Mouse (Mus musculus) heart, postnatal 0 days (tissue): ENCODE measurements at regions not wholly inside any gene's neighbourhood (a gene's known extent, or its start where the extent isn't known, plus 50 kb on each side); places are given as distances from the start of the nearest gene placed in this dataset.

ENCODE experiments used
- ATAC-seq: fragments of 200-750 bp; cut with Nextera tagmentation; 2 replicates; pipeline ENCODE4 v1.8.0; 2017; ENCODE audit warnings: low read depth, moderate number of reproducible peaks, moderate library complexity; ENCODE audit not compliant: insufficient read depth
- DNase-seq: peaks from one replicate; pipeline ENCODE4 v3.0.0-alpha.2; 2016; ENCODE audit warnings: low spot score
- H3K27ac ChIP-seq: fragments of 300-500 bp; sonication (generic); 2 replicates; pipeline ENCODE4 v1.5.1; 2014; ENCODE audit warnings: low read depth, mild to moderate bottlenecking
- H3K27me3 ChIP-seq: fragments of 300-500 bp; sonication (generic); 2 replicates; pipeline ENCODE4 v1.6.1; 2014; ENCODE audit warnings: low read length, mixed read lengths; ENCODE audit not compliant: control insufficient read depth, insufficient read depth
- H3K36me3 ChIP-seq: fragments of 300-500 bp; sonication (generic); replicated peaks from 2 replicates; pipeline ENCODE4 v1.6.1; 2014; ENCODE audit warnings: low read length, mixed read lengths; ENCODE audit not compliant: control insufficient read depth, insufficient read depth
- H3K4me1 ChIP-seq: fragments of 300-500 bp; sonication (generic); 2 replicates; pipeline ENCODE4 v1.6.1; 2014; ENCODE audit warnings: antibody characterized with exemption; ENCODE audit not compliant: control insufficient read depth, insufficient read depth
- H3K4me2 ChIP-seq: fragments of 300-500 bp; sonication (generic); 2 replicates; pipeline ENCODE4 v1.6.1; 2014; ENCODE audit warnings: low read depth, mild to moderate bottlenecking, low read length, moderate library complexity
- H3K4me3 ChIP-seq: fragments of 300-500 bp; sonication (generic); 2 replicates; pipeline ENCODE4 v1.5.1; 2014; ENCODE audit warnings: low read depth, low read length
- H3K9ac ChIP-seq: fragments of 300-500 bp; sonication (generic); replicated peaks from 2 replicates; pipeline ENCODE4 v1.6.1; 2014; ENCODE audit warnings: low read depth, low read length, mixed read lengths
- H3K9me3 ChIP-seq: fragments of 300-500 bp; sonication (generic); replicated peaks from 2 replicates; pipeline ENCODE4 v1.6.1; 2016; ENCODE audit warnings: low read length; ENCODE audit not compliant: control insufficient read depth
- CTCF ChIP-seq: IDR thresholded peaks from 2 replicates; pipeline ENCODE4 v1.5.1; 2016; ENCODE audit warnings: antibody characterized with exemption, control low read depth, low read depth
- EP300 ChIP-seq: IDR thresholded peaks from 2 replicates; pipeline ENCODE4 v1.6.1; 2016; ENCODE audit warnings: antibody characterized with exemption, low read depth
- WGBS: fragments of 180-500 bp; shearing (Covaris S2); extraction: QIAGEN DNeasy Blood & Tissue Kit; methylation state at CpG from one replicate; pipeline ENCODE4 v1.1.7; 2014; 5-methylcytosine and 5-hydroxymethylcytosine counted together

DNA sequence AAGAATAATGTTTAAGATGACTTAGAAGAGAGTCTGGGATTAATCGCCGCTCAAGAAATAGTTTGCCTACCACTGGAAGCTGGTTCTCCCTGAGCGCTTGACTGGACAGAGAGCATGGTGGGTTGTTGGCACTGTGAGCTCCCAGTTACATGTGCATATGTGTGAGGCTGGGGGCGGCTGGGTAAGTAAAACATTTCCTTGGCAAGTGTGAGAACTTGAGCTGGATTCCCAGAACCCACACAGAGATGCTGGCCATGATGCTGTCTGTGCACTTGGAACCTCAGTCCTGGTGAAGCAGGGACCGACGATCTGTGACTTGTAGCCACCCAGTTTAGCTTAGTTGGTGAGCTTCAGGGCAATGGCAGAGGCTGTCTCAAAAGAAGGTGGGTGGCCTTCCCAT lies 90.5 kb downstream of the Dact1 start:
- Histone ChIP-seq H3K36me3 (no peaks in the 10 kb centered on the region), H3K4me3 (no peak overlapping the region), H3K4me2 (no peak overlapping the region), H3K4me1 (no peaks in the 10 kb centered on the region), H3K9me3 (no peaks in the 10 kb centered on the region), H3K27me3 (no peaks in the 10 kb centered on the region), H3K27ac (no peak overlapping the region), H3K9ac (no peak overlapping the region)
- no peak for TF ChIP-seq CTCF
- TF ChIP-seq EP300 = no peak
- ATAC-seq (no peak), DNase-seq (no peak)
- WGBS = 85% methylated on average over 6 of the region's 6 CpGs

DNA sequence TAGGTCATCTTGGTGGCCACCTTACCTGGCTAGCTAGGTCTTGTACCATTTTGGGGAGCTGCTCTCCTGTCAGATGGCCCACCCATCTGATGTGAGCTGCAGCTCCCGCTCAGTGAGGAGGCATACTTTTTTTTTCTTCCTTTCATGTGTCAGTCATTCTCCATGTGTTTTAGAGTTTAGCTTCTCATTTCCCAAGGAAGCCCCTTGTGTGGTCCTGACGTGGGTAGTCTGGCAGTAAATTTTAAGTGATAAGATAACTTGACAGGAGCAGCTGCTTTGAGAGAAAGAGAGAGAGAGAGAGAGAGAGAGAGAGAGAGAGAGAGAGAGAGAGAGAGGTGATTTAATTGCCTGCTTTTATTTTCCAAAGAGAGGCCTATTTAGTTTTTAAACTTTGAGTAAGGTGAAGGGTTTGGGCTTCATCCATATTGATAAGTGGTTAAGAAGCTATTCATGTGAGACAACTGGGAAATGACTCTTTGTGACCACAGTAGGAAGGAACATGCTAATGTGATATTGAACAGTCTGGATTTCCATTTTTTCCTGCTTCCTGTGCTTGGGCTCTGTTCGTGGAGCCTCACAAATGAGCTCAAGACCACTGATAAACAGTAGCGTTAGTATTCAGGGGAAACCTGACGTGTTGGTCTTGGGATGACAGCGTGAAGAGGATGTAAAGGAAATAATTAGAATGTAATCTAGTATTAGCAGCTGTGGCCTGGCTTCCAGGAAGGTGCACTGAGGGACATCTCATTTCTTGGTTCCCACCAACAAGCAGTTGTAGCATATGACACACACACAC lies 92.1 kb downstream of the Dact1 start:
- Histone ChIP-seq H3K27me3 (no peaks in the 10 kb centered on the region), H3K27ac (no peak overlapping the region), H3K9ac (no peak overlapping the region), H3K4me1 (no peaks in the 10 kb centered on the region), H3K4me2 (no peak overlapping the region), H3K36me3 (no peaks in the 10 kb centered on the region), H3K4me3 (no peak overlapping the region), H3K9me3 (no peaks in the 10 kb centered on the region)
- no peak for DNase-seq
- 28% methylated on average over 6 of the region's 6 CpGs for WGBS
- ATAC-seq = no peak
- no peak for TF ChIP-seq CTCF
- TF ChIP-seq EP300 = no peak

DNA sequence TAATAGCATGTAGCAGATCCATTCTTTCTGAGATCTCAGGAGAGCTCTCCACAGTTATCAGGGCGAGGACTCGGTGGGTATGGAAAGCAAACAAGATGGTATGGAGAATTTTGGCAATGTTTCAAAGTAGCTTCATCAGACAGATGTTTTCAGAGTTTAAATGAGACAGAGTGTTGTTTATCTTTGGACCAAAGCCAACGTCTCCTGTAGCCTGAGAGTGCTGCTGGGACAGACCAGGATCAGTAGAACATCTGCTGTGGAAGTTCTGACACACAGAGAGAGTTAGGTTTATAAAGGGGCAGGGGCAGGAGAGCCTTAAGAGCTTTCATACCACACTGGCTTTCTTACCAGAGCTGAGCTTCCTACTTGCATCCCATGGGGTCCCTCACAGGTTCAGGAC lies 97.6 kb downstream of the Dact1 start:
- 31% methylated on average over 3 of the region's 3 CpGs for WGBS
- DNase-seq (no peak), ATAC-seq (no peak)
- TF ChIP-seq CTCF (no peak), EP300 (no peak)
- Histone ChIP-seq H3K27ac (no peak overlapping the region), H3K27me3 (no peaks in the 10 kb centered on the region), H3K9ac (no peak overlapping the region), H3K4me2 (no peak overlapping the region), H3K4me3 (no peak overlapping the region), H3K4me1 (no peaks in the 10 kb centered on the region), H3K9me3 (no peaks in the 10 kb centered on the region), H3K36me3 (no peaks in the 10 kb centered on the region)

DNA sequence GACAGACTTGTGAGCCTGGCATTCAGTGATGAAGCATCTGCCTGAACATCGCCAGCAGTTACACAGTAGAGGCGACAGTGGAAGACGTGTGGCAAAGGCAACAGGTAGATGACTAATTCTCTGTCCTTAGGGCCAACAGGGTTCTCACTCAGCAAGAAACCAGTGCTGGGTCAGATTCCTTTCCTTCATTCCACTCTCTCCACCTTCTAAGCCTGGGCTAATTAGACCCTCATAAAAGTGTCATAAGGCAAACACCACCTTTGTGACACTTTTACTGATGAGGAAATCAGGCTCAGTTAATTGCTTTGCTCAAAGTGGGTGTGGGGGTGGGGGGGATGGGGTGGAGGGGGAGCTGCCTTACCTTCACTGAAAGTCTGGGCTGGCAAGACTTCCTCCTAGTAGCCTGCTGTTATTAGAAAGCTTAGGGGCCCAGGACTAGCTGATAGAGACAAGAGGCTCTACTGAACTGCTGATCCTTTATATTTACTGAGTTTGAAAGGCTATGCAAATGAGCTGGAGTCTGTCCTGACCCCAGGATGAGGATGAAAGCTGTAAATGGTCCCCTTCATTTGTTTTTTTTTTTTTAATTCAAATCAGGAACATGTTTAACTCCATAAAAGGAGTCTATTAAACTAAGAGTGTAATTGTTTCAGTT lies 98.8 kb downstream of the Dact1 start:
- H3K4me3 ChIP-seq = no peak overlapping the region
- no peaks in the 10 kb centered on the region for H3K9me3 ChIP-seq
- ATAC-seq (no peak), DNase-seq (no peak)
- H3K27me3 ChIP-seq = no peaks in the 10 kb centered on the region
- H3K9ac ChIP-seq = no peak overlapping the region
- 75% methylated on average over 3 of the region's 3 CpGs for WGBS
- no peaks in the 10 kb centered on the region for H3K4me1 ChIP-seq
- no peak overlapping the region for H3K27ac ChIP-seq
- TF ChIP-seq CTCF (no peak), EP300 (no peak)
- H3K36me3 ChIP-seq = no peaks in the 10 kb centered on the region
- no peak overlapping the region for H3K4me2 ChIP-seq

DNA sequence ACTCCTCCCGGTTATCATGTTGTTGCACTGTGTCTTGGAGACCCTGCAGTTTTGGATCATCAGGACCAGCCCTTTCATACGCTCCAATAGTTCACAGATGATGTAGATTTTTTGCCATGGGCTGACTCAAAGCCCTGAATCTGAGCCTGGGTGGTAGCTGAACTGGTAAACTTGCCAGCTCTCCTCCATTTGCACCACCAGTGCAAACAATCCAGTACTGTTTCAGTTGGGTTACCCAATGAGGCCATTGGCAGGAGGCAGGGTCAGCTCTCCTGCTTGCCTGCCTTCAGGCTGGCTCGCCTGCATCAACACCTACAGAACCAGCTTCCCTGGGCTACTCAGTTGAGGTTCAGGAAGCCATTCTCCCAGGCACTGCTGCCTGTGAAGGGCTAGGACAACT lies 102.6 kb downstream of the Dact1 start:
- DNase-seq (no peak), ATAC-seq (no peak)
- Histone ChIP-seq H3K4me2 (no peak overlapping the region), H3K9me3 (no peaks in the 10 kb centered on the region), H3K9ac (no peak overlapping the region), H3K27me3 (no peaks in the 10 kb centered on the region), H3K4me3 (no peak overlapping the region), H3K36me3 (no peaks in the 10 kb centered on the region), H3K27ac (no peak overlapping the region), H3K4me1 (no peaks in the 10 kb centered on the region)
- TF ChIP-seq CTCF (no peak), EP300 (no peak)
- WGBS = 80% methylated on average over 3 of the region's 3 CpGs
